Mouse (Mus musculus) kidney, postnatal 10 days (tissue): ENCODE data around the gene Naa35.
A peak's percentile ranks its signal among the peaks of the same experiment; 100 is the strongest.

Experiments used
- DNase-seq: peaks from one replicate; pipeline ENCODE4 v3.0.0; 2021; ENCODE audit warnings: mixed read lengths

Gene Naa35

DNA sequence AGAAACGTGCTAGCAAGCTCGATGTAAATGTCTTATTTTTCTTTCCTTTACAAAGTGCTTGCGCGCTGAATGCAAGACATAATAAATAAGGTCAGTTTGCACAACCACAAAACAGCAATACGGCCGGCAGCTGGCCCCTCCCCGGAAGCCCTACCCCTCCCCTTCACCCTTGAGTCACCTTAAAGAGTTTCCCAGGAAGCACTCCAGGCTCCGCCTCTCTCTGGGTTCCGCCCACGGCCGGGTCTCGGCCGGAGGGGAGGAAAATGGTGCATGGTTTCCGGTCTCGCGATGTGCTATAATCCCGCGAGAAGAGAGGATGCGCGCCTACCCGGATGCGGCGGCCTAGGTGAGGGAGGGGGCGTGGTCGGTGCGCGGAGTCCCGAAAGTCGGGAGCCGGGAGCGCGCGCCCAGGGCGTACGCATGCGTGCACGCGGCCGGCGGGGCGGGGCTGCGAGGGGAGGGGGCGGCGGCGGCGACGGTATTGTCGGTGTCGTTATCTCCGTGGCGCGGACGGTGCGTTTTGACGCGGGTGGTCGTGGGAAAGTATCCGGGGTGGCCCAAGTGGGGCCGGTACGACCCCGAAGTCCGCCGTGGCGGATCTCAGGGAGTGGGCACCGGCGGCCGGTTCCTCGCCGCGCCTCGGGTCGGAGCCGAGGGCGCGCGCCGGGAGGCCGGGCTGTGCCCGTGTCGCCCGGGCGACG, at the start of gene Naa35, which contains the start of gene Agtpbp1:
TSS of gene Naa35 (plus strand) at position 313 of the 701 bp plus-strand sequence.
TSS of gene Agtpbp1 (minus strand) at position 281 of the 701 bp plus-strand sequence.
- peak; percentile 100 for DNase-seq

DNA sequence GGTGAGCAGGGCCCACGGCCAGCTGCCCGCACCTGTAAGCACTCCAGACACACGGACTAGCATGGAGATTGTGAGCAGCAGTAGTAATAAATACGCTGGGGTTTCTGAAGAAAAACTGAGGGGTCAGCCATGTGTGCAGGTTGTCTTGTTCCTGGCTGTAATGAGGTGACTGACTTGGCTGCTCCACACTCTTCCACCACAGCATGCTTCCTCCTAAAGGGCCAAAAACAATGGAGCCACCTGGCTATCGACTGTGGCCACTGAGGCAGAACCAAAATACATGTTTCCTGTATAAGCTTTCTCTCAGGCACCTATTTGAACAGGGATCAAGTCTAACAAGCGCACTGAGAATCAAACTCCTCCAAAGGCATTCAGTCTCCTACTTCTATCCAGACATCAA, 49.3 kb upstream of the Naa35 start:
- DNase-seq = no peak

DNA sequence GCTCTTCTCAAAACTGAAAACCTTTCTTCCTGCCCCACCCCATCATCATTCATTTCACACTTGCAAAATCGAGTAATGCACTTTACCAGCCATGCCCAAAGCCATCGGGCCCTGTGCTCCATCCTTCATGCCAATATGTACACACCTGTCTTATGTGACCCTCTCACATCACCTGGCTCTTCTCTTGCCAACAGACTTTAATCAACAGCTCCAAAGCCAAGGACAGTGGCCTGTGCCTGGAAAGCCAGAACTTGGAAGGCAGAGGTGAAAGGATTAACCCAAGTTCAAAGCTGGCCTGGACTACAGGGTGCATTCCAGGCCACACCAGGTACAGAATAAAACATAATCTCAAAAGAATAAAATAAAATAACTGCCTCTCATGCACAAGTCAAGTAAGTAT, 48.4 kb upstream of the Naa35 start:
- DNase-seq = no peak

- DNase-seq = no peak
Measured at GRCm38 (mm10) chr13:59538661-59539060, 46.4 kb upstream of the Naa35 start.

DNA sequence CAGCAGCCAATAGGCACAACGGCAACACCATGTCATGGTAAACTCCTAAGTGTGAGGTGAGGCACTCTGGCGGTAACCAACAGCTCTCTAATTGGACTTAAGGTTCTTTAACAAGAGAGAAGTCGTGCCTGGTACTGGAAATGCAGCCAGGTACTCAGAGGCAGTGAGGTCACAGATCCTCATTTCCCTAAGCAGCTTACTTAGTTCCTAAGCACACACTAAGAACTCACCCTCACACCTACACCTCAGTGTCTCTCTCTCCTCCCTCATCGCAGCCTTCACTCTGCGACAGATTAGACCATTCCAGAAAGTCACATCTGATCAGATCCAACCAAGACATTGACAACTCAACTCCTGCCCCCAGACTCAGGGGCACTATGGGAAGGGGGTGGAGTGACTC, 45.0 kb upstream of the Naa35 start:
- DNase-seq = no peak

GRCm38 (mm10) chr13:59542411-59542810, 42.6 kb upstream of the Naa35 start:
- DNase-seq = no peak

DNA sequence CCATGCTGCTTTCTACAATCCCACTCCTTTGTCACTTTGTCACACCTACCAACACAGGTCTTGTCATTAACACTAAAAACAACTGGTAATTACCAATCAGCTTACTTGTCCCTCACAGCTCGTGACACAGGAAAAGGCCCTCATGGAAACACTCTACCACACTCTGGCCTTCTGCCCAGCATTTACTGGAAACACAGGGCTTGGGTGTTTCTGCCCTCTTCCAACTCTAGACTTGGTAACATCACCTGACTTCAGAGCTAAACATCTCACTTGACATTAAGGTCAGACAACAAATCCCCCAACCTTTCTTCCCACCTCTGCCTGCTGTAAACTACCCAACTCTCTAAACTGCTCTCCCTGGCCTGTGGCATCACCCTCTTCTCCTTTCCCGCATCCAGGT, 38.0 kb upstream of the Naa35 start:
- DNase-seq = peak; percentile 28

- peak; percentile 79 for DNase-seq
Measured at GRCm38 (mm10) chr13:59547716-59548115, 37.3 kb upstream of the Naa35 start.

- no peak for DNase-seq
Measured at GRCm38 (mm10) chr13:59549318-59549798, 35.7 kb upstream of the Naa35 start.

GRCm38 (mm10) chr13:59552286-59552685, 32.8 kb upstream of the Naa35 start:
- DNase-seq = no peak

DNA sequence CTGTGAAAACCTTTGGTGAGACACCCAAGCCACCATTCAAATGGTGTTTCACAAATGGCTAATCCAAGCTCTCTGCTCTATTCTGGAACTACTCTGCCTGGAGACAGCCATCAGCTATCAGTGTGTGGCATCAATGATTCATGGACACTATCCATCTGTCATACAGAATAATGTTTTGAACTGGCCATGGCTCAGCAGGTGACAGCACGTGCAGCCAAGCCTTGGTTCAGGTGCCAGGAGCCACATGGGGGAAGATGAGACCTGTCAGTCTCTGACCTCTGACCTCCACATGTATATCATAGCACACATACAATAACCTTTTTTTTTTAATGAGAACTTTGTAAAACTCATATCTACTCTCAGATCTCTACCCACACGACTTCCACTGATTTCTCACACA, 32.3 kb upstream of the Naa35 start:
- no peak for DNase-seq

DNA sequence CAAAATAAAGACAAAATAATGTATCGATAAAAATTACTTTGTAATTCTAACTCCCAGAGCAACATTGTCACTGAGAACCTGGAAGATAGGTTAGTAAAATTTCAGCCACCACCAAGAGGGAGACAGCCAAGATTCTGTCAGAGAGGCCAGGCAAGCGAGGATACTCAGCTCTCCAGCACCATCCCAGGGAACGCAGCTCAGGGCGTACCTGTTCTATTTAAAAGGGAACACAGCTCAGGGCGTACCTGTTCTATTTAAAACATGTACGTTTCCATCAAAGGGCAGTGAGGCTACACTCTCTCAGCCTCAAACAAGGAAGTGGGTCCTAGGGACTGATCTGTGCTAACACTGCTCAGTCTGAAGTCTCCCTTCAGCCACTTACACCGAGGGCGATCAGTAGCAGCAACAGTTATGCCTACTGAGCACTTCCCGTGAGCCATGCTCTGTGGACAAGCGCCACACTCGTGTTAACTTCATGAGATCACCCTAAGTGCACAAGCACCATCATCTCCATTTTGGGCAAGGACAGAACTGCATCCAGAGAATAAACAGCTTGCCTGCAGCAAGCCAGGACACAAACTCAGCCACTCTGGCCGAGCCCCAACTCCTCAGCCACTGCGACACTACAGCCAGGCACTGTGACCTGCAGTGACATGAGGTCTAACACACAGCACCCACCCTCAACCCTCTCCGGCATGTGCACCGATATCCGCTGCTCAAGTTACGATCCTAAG, 30.1 kb upstream of the Naa35 start:
- DNase-seq = peak; percentile 11

DNA sequence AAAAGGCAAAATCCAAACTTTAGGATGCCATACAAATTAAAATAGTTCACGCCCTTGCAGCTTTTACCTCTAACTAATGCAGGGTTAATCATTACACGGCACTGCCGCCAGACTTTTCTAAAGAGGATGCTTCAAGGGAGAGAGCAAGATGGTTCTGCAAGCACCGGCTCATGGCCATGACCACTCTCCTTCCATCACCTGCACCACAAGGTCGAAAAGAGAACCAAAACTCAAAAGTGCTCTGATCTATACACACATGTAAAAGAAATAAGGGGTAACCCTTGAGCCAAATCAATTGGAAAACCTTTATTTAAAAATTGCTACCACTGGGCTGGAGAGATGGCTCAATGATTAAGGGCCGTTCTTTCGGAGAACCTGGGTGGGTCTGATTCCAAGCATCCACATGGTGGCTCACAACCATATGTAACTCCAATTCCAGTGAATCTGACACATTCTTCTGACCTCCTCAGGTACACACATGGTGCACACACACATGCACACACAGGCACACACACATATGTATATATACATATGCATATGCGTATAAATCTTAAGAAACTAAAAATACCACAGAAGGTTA, 29.4 kb upstream of the Naa35 start:
- DNase-seq = no peak

GRCm38 (mm10) chr13:59556670-59557069, 28.4 kb upstream of the Naa35 start:
- peak; percentile 75 for DNase-seq

DNA sequence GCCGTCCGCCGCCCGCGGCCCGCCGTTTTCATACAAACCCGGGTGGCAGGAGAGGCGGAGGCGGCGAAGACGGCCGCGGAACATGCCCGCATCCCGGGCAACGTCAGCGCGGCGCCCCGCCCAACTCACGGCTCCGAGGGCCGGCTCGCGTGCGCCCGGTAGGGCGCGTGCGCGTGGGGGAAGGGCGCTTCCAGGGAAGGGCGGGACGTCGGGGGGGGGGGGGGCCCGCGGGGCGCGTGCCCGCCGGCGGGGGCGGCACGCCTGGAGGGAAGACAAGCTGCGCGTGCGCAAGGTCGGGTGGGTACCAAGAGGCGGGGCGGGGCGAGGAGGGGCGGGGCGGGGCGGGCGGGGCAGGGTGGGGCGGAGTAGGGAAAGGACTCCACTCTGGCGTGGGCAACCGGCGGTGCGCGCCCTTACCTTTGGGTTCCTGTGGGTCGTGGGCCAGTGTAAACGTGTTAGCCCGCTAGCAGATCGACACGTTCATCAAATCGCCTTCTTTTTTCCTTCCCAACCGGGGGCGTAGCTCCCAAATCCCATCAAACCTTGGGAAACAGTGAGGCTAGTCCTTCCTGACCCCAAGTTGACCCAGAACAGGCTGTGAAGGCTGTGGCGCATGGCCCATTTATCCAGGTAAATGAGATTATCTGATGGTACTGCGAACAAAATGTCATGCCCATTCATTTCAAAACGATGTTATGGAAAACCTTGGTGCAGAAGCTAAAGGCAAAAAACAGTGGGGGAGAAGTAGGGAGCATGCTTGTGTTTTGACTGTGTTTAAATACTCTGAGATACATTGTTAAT, 27.7 kb upstream of the Naa35 start:
- DNase-seq = peak; percentile 94

GRCm38 (mm10) chr13:59558776-59559175, 26.3 kb upstream of the Naa35 start:
- DNase-seq = no peak

- no peak for DNase-seq
Measured at GRCm38 (mm10) chr13:59562471-59562870, 22.6 kb upstream of the Naa35 start.

GRCm38 (mm10) chr13:59564505-59564904, 20.6 kb upstream of the Naa35 start:
- DNase-seq = no peak

DNA sequence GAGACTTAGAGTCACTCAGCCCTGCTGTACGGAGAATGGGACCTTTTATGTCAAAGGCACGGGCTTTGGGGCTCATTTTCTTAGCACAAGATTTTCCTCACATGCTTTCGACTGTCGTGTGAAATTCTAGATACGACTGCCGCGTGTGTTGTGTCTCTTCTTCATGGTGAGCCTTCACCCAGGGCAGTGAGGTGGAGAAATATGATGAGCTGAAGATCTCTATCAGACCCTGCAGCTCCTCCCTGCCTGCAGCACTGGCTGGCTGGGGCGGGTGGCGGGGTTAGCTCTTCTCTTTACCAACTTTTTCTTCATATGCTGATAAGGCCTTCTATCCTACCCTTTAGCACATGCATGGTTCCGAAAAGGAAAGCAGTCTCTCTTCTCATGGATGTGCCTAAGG, 20.1 kb upstream of the Naa35 start:
- no peak for DNase-seq

DNA sequence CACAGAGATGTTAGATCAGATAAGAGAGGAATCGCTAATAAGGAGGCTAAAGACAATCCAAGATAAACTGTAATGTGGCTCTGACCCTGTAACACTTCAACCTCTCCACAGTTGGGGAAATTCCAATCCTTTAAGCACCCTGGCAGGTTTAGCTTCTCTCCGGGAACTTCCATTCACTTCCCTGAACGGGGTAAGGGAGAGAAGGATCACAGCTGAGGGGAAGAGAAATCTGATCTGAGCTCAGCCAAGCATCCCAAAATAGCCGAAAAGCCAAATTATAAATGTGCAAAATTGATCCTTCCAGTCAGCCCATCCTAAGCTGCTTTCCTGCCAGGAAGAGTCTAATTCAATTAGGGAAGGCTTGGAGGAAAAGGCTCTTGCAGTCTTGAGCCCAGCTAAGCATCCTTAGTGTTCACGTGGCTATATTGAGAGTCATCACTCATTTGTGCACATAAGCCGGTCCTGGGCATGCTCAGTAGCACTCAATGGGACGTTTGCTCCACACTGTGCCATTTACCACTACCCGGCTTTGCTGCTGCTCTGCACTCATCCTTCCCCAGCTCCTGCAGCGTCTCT, 19.0 kb upstream of the Naa35 start:
- DNase-seq = no peak

DNA sequence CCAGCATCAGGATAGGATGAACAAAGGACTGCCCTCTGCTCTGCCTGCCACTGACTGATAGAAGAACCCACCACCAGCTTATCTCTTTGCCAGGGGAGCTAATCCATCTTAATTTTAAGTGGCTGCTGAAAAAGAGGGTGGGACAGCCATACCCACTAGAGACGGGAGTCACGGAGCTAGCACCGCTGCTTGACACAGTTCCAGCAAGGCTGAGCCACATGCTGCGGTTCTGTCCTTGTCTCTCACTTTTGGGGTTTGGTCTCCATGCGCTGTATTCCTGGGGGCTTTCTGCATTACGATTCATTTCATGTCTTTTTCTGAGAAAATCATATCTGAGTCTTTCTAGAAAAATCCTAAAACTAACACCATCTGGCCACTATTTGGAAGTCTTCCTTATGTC, 14.0 kb upstream of the Naa35 start:
- DNase-seq = no peak

DNA sequence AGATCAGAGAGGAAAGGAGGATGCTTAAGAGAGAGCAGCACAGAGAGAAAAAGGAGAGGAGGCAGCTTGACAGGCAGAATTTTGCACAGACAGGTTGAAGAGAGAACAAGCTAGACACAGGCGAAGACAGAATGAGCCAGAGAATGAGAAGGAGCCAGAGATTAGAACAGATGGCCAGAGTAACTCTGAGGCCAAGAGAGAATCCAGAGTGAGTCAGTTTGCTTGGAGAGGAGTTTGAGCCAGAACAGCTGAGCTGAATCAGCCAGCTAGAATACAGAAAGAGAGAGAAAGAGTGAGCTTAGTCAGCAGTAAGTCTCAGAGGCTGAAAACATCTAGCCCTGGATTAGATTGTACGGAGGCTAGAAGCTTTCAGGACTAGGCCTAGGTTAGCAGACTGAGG, 12.5 kb upstream of the Naa35 start:
- DNase-seq = no peak

DNA sequence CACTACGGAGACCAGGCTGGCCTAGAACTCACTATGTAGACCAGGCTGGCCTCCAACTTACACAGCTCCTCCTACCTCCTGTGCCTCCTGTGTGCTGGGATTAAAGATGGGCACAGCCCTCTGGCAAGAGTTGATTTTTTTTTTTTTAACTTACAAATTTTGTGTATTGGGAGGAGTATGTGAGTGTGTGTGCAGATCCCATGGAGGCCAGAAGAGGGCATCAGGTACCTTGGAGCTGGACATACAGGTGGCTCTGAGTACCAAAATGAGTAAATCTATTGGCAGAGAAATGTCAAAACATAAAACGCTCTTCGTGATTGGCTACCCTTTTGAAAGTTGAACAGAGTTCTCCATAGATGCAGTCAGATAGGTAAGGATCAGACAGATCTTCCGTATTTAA, 4.1 kb upstream of the Naa35 start:
- no peak for DNase-seq
